Mouse (Mus musculus) monocyte, adult 2 months (primary cell): ENCODE measurements around the gene Mapk6.
A peak's percentile ranks its signal among the peaks of the same experiment; 100 is the strongest.
"Not testable (repeated sequence)": the region's sequence is repeated elsewhere in the genome, so short reads cannot be mapped to it uniquely, and the experiment has no call there.

ENCODE experiments used
- DNase-seq, 2 experiments: peaks; one replicate each; pipeline ENCODE4 v3.0.0; 2022; ENCODE audit warnings: low spot score in 2 of 2, low read depth in 1 of 2

The Mapk6 gene

DNA sequence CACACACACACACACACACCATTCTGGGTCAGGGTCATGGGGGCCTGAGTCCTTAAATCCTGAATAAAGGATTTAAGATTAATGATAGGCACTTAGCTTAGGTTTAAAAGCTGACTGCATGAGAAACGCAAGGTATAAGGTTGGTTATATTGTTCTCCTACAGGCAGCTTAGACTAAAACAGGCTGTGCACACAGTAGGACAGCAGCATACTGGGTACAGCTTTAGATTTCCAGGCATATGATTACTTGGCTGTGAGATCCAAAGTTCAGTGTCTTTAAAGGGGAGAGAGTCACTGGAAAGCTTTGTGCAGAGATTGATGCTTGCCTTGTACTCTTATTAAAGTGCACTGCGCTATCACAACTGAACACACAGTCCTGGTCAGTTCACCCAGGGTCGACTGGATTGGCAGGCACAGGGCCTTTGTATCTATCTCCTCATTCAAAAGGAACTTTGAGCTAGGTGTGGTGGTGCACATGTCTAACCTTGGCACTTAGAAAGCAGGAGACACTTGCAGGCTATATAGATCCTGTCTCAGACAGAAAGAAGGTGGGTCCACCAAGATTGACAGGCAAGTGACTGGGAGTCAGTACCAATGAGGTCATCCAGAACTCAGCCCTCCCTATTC, 25.4 kb downstream of the Mapk6 start:
- no peak for DNase-seq

DNA sequence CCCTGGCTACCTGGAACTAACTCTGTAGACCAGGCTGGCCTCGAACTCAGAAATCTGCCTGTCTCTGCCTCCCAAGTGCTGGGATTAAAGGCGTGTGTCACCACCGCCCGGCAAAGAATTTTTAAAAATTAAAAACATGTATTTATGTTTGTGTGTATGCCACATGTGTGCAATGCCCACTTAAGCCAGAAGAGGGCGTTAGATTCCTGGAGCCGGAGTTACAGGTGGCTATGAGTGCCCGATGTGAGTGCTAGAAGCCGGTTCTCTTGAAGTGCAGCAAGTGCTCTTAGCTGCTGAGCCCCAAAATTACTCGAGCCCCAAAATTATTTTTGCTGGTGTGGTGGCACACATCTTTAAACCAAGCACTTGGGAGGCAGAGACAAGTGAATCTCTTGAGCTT, 26.0 kb downstream of the Mapk6 start:
- DNase-seq: no peak

DNA sequence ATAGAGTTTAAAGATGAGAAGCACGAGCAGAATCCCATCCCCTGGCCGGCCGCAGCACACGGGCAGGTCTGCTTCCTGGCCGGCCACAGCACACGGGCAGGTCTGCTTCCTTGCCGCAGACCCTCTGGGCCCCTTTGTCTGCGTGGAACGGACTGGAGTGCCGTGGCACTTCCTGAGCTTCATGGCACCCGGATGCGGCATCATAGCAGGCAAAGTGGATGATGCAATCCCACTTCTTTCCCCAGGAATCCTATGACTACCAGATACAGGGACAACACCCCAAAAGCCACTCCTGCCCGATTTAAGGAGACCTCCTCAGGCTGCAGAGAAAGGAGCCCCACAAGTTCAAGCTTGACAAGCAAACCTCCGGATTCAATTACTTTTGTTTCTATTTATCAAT, 27.0 kb downstream of the Mapk6 start:
- DNase-seq: no peak

DNA sequence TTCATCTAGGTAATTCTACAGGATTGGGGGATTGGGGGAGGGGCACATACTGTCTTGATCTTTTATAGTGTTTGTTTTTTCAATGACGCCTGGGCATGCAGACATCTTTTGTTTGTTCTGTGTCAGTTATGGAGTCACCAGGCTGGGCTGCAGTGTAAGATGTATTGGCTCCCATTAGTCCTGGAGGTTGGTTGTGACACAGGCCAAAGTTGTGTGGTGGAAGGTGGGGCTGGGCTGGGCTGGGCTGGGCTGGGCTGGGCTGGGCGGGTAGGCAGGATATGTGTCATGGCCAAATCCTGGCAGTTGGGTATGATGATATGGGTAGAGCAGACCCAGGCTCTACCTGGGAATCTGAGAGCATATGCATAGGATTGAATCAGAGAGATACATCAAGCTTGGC, 31.0 kb downstream of the Mapk6 start:
- DNase-seq: no peak

DNA sequence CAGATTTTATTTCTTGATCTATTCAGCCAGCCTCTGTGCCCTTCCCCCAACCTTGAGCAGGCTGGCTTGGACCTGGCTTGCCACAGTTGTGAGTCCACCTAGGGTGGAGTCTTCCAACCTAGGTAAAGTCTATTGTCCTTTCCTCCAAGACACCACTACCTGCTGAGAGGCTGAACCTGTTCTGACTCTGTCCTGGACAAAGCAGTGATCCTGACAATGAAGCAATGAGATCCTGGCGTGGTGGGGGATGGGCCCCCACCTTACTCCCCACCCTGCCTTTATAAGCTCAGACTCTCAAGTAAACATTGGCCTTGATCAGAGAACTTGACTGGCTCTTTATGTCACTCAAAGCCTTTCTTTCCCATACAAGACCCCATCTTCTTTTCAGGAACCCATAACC, 33.4 kb downstream of the Mapk6 start:
- no peak for DNase-seq

DNA sequence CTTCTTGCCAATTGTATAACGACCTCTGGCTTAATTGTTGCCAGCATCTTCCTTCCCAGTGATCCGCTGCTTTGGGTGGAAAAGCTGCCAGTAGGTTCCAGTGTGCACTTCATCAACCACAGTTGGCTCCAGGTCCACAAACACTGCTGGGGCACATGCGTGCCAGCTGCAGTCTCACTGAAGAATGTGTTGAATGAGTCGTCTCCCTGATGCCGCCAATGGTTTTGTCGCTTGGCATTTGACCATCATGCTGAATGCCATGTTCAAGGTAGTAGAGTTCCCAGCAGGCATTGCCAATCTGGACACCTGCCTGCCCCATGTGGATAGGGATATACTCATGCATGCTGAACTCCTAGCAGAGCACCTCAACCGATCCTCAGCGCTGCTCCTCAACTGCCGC, 34.2 kb downstream of the Mapk6 start:
- DNase-seq: no peak

DNA sequence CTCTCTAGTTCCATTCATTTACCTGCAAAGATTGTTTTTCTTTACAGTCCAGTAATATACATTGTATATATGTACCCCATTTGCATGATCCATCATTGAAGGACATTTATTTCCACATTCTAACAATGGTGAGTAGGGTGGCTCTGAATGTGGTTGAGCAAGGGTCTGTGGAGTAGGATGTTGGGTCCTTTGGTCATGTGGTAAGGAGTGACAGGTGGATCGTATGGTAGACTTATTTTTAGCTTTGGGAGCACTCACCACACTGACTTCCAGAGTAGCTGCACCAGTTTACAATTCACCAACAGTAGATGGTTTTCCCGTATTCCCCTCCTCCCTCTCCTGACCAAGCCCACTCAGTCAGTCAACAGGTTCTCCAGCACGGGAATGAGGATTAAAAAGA, 41.0 kb downstream of the Mapk6 start:
- DNase-seq: no peak

DNA sequence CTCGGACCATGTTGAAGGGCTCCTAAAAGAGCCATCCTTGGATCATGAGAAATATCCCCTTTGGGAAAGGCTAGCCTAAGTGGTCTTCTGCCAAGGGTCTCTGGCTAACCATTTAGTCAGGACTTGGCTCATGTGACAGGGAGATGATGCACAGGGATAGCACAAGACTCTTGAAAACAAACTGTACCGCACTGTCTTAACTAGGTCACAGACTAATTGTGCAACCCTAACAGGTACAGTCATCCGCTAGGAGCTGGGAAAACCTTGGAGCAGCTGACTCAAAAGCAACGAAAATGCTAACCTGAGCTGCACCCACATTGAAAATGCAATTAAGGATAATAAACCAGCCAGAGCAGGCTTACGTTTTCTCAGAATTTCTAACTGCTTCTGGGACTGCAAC, 43.6 kb downstream of the Mapk6 start:
- no peak for DNase-seq

DNA sequence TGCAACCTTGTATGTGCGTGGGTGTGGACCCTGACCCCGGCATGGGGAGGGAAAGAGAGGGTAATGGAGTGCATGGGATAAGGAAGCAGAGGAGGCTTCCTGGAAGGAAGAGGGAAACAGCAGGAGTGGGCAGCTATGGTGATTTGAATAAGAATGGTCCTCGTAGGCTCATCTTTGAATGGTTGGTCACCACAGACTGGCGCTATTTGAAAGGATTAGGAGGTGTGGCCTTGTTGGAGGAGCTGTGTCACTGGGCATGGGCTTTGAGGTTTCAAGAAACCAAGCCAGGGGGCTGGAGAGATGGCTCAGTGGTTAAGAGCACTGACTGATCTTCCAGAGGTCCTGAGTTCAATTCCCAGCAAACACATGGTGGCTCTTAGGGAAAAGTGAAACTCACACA, 44.6 kb downstream of the Mapk6 start:
- no peak for DNase-seq

DNA sequence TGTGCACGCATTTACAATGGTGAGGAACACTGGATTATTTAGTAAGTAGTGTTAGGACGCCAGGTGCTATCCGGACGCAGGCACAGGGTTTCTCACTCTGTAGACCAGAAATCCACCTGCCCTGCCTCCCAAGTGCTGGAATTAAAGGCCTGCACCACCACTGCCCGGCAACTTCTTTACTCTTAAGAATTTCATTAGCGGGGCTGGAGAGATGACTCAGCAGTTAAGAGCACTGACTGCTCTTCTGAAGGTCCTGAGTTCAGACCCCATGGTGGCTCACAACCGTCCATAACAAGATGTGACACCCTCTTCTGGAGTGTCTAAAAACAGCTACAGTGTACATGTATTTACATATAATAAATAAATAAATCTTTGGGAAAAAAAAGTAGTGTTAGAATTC, 46.1 kb downstream of the Mapk6 start:
- DNase-seq: not testable (repeated sequence)

DNA sequence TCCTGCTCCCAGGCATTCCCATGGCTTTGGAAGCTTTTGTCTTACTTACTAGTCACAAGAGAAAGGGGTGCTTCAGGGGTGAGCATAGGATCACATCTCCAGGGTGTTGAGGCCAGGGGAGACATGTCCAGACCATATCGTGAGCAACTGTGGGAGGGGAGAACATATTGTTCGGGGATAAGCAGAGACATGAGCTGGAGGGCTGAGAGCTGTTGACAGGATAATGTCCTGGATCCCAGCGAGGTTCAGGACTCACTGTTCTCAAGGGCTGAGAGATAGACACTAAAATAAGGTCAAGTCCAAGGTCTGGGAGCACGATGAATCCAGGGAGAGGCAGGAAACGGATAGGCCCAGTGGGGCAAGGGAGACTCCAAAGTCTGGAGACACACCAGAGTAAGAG, 46.8 kb downstream of the Mapk6 start:
- no peak for DNase-seq

DNA sequence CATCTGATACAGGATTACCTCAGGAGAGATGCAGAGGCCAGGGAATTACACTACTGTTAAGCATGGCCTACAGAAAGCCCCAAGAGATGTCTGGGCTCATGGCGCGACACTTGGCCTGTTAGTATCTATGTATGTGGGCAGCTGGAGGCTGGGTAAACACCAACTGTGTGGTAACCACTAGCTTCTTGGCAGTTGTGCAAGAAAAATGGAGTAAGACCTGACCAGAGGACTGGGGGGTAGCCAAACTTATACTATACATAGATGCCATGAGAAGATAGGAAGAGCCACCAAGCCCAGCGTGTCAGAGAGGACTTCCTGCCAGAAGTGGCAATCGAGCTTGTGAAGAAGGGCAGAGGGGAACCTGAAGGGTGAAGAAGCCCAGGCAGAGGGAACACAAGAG, 47.6 kb downstream of the Mapk6 start:
- no peak for DNase-seq

DNA sequence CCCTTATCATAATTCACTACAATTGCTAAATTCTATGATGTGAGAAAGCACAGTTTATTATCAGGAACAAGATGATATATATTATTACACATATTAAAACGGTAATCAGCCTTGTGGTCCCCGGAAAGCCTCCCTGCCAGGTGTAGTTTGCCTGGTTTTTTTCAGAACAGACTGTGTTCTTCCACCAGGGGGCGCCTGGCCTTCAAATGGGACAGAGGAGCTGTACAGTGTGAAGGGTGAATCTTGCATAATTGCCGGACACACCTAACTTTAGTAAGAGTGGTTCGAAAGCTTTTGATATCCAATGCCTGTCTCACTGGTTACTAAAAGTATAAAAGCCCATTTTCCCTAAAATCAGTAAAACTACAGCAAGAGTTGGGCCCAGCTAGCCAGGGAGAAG, 48.1 kb downstream of the Mapk6 start:
- peak in 1 of 2 experiments; percentile 35 for DNase-seq

DNA sequence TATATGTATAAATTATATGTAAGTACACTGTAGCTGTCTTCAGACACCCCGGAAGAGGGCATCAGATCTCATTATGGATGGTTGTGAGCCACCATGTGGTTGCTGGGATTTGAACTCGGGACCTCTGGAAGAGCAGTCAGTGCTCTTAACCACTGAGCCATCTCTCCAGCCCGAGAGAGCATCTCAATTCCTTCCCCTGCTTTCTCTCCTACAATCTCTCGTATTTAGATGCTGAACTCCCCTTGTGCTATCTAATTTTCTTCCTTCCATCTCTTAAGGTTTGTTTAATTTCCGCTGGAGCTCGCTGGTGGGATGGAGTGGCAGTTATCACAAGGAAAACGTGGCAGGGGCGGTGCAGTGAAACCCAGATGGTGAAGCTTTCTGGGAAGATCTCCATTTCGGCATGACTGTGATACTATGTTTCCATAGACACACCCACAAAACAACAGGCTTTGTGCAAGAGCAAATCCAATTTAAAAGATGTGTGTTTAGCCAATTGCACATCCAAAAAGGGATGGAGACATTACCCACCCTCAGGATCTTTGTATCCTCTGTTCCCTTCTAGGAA, 52.6 kb downstream of the Mapk6 start:
- no peak for DNase-seq

DNA sequence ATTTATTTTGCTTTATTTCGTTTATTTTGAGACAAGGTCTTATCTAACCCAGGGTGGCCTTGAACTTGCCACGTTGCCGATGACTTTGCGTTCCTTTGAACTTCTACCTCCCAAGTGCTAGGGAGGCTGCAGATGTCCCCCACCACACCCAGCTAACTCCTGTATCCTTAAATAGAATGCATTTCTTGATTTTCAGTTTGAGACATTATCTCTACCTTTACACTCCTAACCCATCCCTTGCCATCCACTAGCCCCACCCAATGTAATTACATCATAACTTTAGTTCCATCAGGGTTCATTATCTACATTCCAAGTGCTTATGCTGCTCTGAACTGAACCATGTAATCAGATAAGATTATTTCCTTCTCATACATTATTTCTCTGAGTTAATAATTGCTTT, 54.0 kb downstream of the Mapk6 start:
- no peak for DNase-seq

DNA sequence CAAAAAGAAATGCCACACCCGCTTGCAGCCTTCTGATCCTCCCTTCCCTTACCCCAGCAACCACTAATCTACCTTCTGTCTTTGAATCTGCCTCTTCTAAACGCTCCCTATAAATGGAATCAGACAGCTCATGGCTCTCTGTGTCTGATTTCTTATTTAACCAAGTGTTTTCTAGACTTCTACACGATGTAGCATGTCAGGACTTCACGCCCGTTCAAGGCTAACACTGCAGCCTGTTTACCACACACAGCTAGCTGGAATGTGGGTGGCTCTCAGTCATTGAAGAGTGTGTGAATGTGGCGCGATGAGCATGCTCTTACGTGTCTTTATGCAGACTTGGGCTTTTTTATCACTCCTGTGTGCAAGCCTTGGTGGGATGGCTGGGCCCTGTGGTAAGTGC, 56.7 kb downstream of the Mapk6 start:
- no peak for DNase-seq

DNA sequence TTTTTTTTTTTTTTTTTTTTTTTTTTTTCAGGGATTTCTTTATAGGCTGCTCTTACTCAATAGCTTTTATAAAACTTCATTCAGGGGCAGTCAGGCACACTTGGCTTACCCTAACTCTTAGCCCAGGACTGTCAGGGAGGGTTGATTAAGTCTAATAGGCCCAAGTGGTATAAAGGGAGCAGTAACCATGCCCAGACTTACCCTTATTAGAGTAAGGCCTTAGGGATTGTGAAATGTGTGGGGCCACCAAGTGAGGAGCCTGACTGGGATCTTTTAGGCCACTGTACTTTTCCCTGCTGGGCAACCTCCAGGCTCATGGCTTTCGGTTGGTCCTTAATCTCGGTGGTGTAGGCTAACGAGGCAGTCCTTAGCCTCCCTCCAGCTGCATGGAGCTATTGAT, 61.2 kb downstream of the Mapk6 start:
- DNase-seq: no peak

DNA sequence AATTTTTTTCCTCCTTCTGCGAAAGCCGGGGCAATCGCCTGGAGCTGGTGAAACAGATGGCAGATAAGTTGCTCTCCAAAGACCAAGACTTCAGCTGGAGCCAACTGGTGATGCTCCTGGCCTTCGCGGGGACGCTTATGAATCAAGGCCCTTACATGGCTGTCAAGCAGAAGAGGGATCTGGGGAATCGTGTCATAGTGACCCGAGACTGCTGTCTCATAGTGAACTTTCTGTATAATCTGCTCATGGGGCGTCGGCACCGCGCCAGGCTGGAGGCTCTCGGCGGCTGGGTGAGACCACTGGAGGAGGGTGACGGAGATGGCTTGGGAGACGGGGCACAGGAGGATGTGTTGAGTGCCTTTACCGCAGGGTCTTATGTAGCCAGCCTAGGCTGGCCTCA, 61.7 kb downstream of the Mapk6 start:
- no peak for DNase-seq

DNA sequence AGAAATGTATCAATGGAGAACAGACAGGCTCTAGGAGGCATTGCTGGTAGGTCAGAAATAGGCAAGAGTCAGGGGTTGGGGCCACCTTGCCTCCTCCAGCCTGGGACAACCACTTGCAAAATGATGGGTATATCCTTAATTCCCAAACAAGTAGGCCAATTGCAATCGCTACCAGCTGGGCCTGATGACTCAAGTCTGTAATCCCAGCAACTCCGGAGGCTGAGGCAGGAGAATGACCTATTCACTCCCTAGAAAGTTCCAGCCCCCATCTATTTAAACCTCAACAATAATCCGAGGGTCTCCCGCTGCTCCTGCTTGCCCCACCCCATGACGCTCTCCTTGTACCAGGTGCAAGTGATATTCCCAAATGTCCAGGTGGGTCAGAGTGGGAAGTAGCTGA, 62.3 kb downstream of the Mapk6 start, which contains the start of gene Bcl2l10:
Gene Bcl2l10, plus strand, starts transcription at position 301 of the 400 bp plus-strand sequence.
- no peak for DNase-seq

DNA sequence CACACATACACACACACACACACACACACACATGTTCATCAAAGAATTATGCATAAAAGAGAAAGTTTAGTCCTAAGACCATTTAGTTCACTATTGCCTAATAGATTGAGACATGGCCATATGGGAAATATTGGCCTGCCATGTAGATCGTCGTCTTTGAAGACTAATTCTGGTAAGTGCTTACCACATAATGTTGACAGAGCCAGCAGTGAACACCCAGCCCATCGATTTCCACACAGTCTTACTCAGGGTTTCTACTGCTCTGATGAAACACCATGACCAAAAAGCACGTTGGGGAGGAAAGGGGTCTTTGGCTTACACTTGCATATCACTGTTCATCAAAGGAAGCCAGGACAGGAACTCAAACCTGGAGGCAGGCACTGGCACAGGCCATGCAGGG, 67.4 kb downstream of the Mapk6 start:
- DNase-seq: no peak

DNA sequence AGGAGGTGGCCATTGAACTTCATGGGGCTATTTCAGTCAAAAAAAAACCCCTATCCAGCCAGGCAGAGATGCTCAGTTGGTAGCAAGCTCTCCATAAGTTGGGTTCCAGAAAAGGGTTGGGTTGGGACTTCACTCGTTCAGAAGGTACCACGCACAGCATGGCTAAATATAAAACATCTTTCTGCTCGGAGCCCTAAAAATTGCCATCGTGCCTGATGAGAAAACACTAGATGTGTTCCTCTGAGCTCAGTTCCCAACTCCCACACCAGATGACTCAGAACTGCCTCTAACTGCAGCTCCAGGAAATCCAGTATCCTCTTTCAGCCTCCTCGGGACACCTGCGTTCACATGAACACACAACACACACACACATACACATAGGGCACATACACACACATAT, 71.8 kb downstream of the Mapk6 start:
- DNase-seq: no peak

DNA sequence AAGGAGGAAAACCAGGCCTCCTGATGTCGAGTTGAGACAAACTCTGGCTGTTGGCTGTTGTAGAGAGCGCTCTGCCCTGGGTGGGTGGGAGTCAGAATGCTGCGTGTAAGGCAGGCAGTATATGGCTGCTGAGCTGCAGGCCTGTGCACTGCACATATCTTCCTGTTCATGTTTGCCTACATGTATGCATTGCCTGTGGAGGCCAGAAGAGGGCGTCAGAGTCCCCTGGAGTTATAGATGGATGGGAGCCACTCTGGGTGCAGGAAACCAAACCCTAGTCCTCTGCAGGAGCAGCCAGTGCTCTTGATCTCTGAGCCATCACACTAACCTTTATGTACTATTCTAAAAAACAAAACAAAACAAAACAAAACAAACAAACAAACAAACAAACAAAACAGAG, 75.4 kb downstream of the Mapk6 start:
- DNase-seq: no peak

DNA sequence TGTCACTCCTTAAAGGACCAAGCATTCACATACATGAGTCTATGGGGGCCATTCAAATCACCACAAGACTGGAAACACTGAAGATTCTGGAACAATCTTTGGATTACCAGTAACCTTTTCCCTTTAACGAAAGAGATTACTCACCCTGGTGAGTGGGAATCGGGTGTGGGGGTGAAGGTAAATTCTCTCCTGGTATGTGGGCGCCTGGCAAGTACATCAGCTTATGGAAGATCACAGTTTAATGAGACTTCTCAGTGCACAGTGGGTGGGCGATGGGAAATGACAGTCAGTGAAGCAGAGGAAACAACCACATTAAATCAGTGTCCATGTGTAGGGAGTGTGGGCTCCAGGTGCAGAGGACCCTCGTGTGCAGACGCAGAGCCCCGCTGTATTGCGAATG, 79.0 kb downstream of the Mapk6 start:
- DNase-seq: no peak
